Mouse (Mus musculus): ENCODE measurements around the gene Chpt1. TPM values are rescaled to one million over a fixed set of nuclear protein-coding genes. Genes with fewer than 3 reads are reported as not detected.

Gene Chpt1
- polyA plus RNA-seq, 1 experiment from 2014 or later = 8.0 TPM

GRCm38 (mm10) chr10:88404220-88404619, 99.7 kb downstream of the Chpt1 start:
- H3K4me2 ChIP-seq (ENCODE audit: low read length) = no peak overlapping the region
- no peaks in the 10 kb centered on the region for H3K4me1 ChIP-seq (ENCODE audit: control insufficient read depth, insufficient read depth, low read length)
- no peak overlapping the region for H3K9ac ChIP-seq (ENCODE audit: low read depth, low read length)
- H3K27me3 ChIP-seq (ENCODE audit: control insufficient read depth, insufficient read depth, low read depth, low read length) = no peaks in the 10 kb centered on the region
- no peak for ATAC-seq
- 92% methylated on average over 6 of the region's 6 CpGs for WGBS
- 0 out of 2 replicates have a peak, but pooled peaks cover 6% of the 10 kb centered on the region for H3K36me3 ChIP-seq (ENCODE audit: control insufficient read depth, insufficient read depth, low read length)
- no peak overlapping the region for H3K27ac ChIP-seq (ENCODE audit: low read length)
- no peak overlapping the region for H3K4me3 ChIP-seq (ENCODE audit: low read depth, low read length)
- H3K9me3 ChIP-seq (replicated peaks; ENCODE audit: control insufficient read depth, low read length, poor library complexity, severe bottlenecking) = no peaks in the 10 kb centered on the region

DNA sequence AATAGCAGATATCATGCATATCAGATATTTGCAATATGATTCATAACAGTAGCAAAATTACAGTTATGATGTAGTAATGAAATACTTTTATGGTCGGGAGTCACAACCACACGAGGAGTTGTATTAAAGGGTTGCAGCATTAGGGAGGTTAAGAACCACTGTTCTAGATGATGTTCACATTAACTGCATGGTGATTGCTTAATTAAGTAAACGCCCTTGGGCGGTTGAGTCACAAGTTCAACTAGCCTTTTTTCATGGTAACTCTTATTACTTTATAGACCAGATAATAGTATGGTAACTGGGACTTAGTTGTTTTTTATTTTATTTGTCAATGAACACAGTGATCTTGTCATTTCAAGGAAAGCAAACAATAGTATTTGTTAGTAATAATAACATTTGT, 100.9 kb downstream of the Chpt1 start:
- WGBS = 96% methylated on average over 4 of the region's 4 CpGs
- Histone ChIP-seq H3K36me3 (ENCODE audit: control insufficient read depth, insufficient read depth, low read length) (0 out of 2 replicates have a peak, but pooled peaks cover 6% of the 10 kb centered on the region), H3K4me2 (ENCODE audit: low read length) (no peak overlapping the region), H3K27me3 (ENCODE audit: control insufficient read depth, insufficient read depth, low read depth, low read length) (no peaks in the 10 kb centered on the region), H3K4me1 (ENCODE audit: control insufficient read depth, insufficient read depth, low read length) (no peaks in the 10 kb centered on the region), H3K4me3 (ENCODE audit: low read depth, low read length) (no peak overlapping the region), H3K27ac (ENCODE audit: low read length) (no peak overlapping the region), H3K9ac (ENCODE audit: low read depth, low read length) (no peak overlapping the region), H3K9me3 (replicated peaks; ENCODE audit: control insufficient read depth, low read length, poor library complexity, severe bottlenecking) (no peaks in the 10 kb centered on the region)
- ATAC-seq = no peak

Other genes with a start within 250 kb of the Chpt1 start
- 0.57 and 0.80 TPM in 2 replicates for gene Dram1, start 125.0 kb downstream of the Chpt1 start, polyA plus RNA-seq (2015; fragmentation: Nextera tagmentation; extraction: Ambion mirVana)
- 23.2 and 25.9 TPM in 2 replicates for gene Gnptab, start 124.9 kb downstream of the Chpt1 start, polyA plus RNA-seq (2015; fragmentation: Nextera tagmentation; extraction: Ambion mirVana)
- 0.51 and 0.72 TPM in 2 replicates for gene Sycp3, start 44.5 kb downstream of the Chpt1 start, polyA plus RNA-seq (2015; fragmentation: Nextera tagmentation; extraction: Ambion mirVana)
- 1.5 and 1.9 TPM in 2 replicates for gene Mybpc1, start 101.1 kb upstream of the Chpt1 start, polyA plus RNA-seq (2015; fragmentation: Nextera tagmentation; extraction: Ambion mirVana)
- not detected in 2 replicates for gene Spic, start 180.9 kb upstream of the Chpt1 start, polyA plus RNA-seq (2015; fragmentation: Nextera tagmentation; extraction: Ambion mirVana)
- 159 and 165 TPM in 2 replicates for gene Arl1, start 226.8 kb upstream of the Chpt1 start, polyA plus RNA-seq (2015; fragmentation: Nextera tagmentation; extraction: Ambion mirVana)